Mouse (Mus musculus) forebrain, embryonic 11.5 days (tissue): ENCODE measurements at regions not wholly inside any gene's neighbourhood (a gene's known extent, or its start where the extent isn't known, plus 50 kb on each side); places are given as distances from the start of the nearest gene placed in this dataset.

Experiments used
- ATAC-seq: fragments of 200-750 bp; cut with Nextera tagmentation; replicated peaks from 2 replicates; pipeline ENCODE4 v1.8.0; 2017; ENCODE audit warnings: moderate TSS enrichment; ENCODE audit not compliant: low FRiP score
- DNase-seq: peaks from one replicate; pipeline ENCODE4 v3.0.0-alpha.2; 2017; ENCODE audit warnings: low spot score
- H3K27ac ChIP-seq: fragments of 300-500 bp; sonication (generic); 2 replicates; pipeline ENCODE4 v1.5.1; 2014; ENCODE audit warnings: low read depth, low read length
- H3K27me3 ChIP-seq: fragments of 300-500 bp; sonication (generic); 2 replicates; pipeline ENCODE4 v1.6.1; 2014; ENCODE audit warnings: mild to moderate bottlenecking, low read length, mixed read lengths; ENCODE audit not compliant: control insufficient read depth, insufficient read depth
- H3K36me3 ChIP-seq: fragments of 300-500 bp; sonication (generic); 2 replicates; pipeline ENCODE4 v1.6.1; 2014; ENCODE audit warnings: mild to moderate bottlenecking, low read length, moderate library complexity, mixed read lengths; ENCODE audit not compliant: control insufficient read depth, insufficient read depth
- H3K4me1 ChIP-seq: fragments of 300-500 bp; sonication (generic); replicated peaks from 2 replicates; pipeline ENCODE4 v1.6.1; 2014; ENCODE audit warnings: low read length, mixed read lengths; ENCODE audit not compliant: control insufficient read depth, insufficient read depth
- H3K4me2 ChIP-seq: fragments of 300-500 bp; sonication (generic); 2 replicates; pipeline ENCODE4 v1.6.1; 2014; ENCODE audit warnings: low read depth, mild to moderate bottlenecking, low read length, moderate library complexity, mixed read lengths; ENCODE audit not compliant: severe bottlenecking
- H3K4me3 ChIP-seq: fragments of 300-500 bp; sonication (generic); 2 replicates; pipeline ENCODE4 v1.5.1; 2014; ENCODE audit warnings: low read depth, low read length
- H3K9ac ChIP-seq: fragments of 300-500 bp; sonication (generic); 2 replicates; pipeline ENCODE4 v1.6.1; 2014; ENCODE audit warnings: low read length
- H3K9me3 ChIP-seq: fragments of 300-500 bp; sonication (generic); 2 replicates; pipeline ENCODE4 v1.6.1; 2016; ENCODE audit warnings: low read length, mixed read lengths; ENCODE audit not compliant: control insufficient read depth
- WGBS: fragments of 180-500 bp; shearing (Covaris S2); extraction: QIAGEN DNeasy Blood & Tissue Kit; methylation state at CpG from one replicate; pipeline ENCODE4 v1.1.7; 2014; 5-methylcytosine and 5-hydroxymethylcytosine counted together

DNA sequence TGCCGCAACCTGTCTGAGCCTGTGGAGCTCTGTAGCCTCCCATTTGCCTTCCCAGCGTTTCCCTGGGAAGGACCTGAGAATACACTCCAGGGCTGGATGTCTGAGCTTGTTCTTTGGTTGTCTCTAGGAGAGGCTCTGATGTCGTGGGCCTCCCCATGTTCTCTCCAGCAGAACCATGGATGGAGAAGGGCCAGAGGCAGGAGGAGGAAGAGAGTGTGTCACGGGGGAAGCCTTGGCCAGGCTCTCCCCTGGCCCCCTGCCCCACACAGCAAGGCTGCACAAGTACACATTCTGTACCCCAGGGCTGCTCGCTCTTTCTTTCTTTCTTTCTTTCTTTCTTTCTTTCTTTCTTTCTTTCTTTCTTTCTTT is 74.9 kb upstream of the Irf2bp2 start:
- Histone ChIP-seq H3K27ac (no peak overlapping the region), H3K9ac (peak overlapping the region; percentile 12; the same call in 1 of the 2 replicates), H3K36me3 (no peaks in the 10 kb centered on the region), H3K4me1 (peaks cover 30% of the 10 kb centered on the region), H3K4me2 (no peak overlapping the region), H3K9me3 (no peaks in the 10 kb centered on the region), H3K27me3 (no peaks in the 10 kb centered on the region), H3K4me3 (no peak overlapping the region)
- ATAC-seq (no peak), DNase-seq (no peak)
- 83% methylated on average over 5 of the region's 5 CpGs for WGBS

DNA sequence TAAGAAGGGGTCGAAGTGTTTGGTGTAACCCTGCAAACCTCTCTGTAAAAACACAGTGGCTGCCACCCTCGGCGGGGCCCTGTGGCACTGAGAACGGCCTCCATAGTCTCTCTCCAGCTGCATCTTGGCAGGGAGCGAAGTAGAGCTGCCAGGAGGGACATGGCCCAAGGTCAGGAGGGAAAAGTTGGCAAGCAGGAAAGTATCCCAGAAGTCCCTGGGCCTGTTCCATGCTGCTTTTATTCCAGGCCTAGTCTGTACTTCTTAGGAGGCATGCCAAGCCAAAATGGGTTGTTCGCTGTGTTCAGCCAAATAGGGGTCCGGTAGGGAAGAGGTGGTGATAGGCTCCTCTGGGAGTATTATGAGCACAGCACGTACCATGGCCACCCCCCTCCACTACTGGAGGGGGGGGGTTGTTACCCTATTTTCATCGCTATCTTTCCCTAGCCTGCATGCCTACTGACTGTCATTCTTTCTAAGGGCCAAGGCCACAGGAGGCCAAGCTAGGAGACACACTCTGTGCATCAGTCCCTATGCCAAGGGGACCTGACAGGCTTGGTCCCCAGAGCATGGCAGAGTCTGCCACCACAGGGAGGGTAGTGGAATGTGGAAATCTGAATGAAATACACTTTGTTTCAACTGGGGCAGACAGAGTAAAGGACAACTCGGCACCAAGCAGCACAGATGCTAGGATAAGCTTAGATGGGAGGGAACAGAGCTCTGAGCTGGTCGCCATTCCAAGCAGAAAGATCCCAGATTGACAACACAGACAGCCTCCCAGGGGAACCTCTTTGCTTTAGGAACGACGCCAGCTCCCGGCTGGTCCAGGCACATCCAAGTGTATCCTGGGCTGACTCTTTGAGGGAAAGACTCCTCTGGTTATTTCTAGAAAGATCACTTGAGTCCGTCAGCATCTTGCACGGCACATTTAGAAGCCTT is 74.2 kb upstream of the Irf2bp2 start:
- Histone ChIP-seq H3K27ac (peak overlapping the region; percentile 93), H3K4me1 (peaks cover 35% of the 10 kb centered on the region), H3K36me3 (no peaks in the 10 kb centered on the region), H3K27me3 (no peaks in the 10 kb centered on the region), H3K4me3 (no peak overlapping the region), H3K9me3 (no peaks in the 10 kb centered on the region), H3K4me2 (no peak overlapping the region), H3K9ac (peak overlapping the region; percentile 52)
- WGBS, result 78% methylated on average over 16 of the region's 16 CpGs
- no peak for DNase-seq
- no peak for ATAC-seq

DNA sequence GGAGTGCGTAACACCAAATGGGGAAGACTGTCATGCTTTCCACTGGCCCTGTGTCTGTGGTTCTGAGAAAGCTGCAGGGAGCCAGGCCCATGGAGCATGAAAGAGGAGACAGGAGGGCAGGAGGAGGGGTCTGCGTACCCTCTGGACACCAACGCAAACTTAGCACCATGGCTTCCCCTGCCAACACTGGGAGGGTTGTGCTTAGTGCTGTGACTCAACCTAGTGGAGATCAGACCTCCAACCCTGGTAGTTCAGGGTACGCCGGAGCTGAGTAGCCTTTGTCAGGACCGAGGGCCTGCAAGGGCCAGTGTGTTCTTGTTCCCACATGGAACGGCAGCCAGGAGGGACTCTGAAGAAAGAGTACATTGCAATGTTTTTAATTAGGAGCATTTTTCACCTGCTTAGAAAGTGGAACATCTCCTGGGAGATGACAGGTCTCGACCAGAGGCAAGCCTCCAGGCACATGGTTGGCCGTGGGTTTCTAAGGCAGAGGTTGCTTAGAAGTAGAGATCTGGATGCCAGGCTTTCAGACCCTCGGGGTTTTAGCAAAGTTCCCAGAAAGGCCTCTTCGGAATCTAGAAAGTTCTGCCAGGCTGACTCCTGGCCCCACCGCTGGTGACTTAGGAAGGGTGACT is 73.4 kb upstream of the Irf2bp2 start:
- no peak overlapping the region for H3K4me3 ChIP-seq
- H3K9me3 ChIP-seq, result no peaks in the 10 kb centered on the region
- peaks cover 37% of the 10 kb centered on the region for H3K4me1 ChIP-seq
- WGBS, result 60% methylated on average over 12 of the region's 12 CpGs
- H3K4me2 ChIP-seq, result peak overlapping the region; percentile 26; the same call in 1 of the 2 replicates
- H3K9ac ChIP-seq, result peak overlapping the region; percentile 52
- no peaks in the 10 kb centered on the region for H3K27me3 ChIP-seq
- peak overlapping the region; percentile 93 for H3K27ac ChIP-seq
- DNase-seq (no peak), ATAC-seq (no peak; the same call in 1 of the 2 replicates)
- no peaks in the 10 kb centered on the region for H3K36me3 ChIP-seq

DNA sequence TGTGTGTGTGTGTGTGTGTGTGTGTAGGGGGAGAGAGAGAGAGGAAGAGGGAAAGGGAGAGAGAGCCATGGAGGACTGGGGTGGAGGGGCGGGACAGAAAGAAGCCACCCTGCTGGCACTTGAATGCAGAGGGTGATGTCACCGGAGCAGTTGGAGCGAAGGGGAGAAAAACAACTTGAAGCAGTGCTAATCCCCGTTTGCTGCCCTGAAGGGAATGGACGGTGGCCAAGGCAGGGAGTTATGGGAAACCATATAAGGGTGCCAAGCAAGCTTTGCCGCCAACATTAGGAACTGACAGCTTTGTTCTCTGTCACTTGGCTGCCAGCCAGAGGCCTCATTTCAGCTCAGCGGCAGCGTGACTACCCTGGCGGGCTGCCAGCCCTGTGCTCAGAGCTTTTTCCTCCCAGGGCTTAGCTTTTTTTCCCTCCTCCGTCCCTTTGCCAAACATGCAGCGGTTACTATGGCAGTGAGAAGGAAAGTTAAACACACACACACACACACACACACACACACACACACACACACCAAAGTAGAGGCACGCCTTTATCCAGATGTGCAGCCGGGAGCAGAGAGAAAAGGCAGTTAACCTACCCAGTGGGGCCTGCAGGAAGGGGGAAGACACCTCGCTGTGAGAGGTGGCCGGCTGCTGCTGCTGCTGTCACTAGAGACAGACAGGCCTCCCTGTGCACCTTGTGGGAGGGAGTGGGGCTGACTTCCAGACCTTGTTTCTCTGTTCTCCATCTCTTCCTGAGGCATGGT is 72.7 kb upstream of the Irf2bp2 start:
- DNase-seq (peak; percentile 97), ATAC-seq (peak; percentile 93)
- Histone ChIP-seq H3K27me3 (no peaks in the 10 kb centered on the region), H3K4me3 (no peak overlapping the region), H3K36me3 (no peaks in the 10 kb centered on the region), H3K9me3 (no peaks in the 10 kb centered on the region), H3K9ac (peak overlapping the region; percentile 53), H3K27ac (peak overlapping the region; percentile 93), H3K4me2 (peak overlapping the region; percentile 26), H3K4me1 (peaks cover 41% of the 10 kb centered on the region)
- WGBS, result under 1% methylated on average over 15 of the region's 15 CpGs

DNA sequence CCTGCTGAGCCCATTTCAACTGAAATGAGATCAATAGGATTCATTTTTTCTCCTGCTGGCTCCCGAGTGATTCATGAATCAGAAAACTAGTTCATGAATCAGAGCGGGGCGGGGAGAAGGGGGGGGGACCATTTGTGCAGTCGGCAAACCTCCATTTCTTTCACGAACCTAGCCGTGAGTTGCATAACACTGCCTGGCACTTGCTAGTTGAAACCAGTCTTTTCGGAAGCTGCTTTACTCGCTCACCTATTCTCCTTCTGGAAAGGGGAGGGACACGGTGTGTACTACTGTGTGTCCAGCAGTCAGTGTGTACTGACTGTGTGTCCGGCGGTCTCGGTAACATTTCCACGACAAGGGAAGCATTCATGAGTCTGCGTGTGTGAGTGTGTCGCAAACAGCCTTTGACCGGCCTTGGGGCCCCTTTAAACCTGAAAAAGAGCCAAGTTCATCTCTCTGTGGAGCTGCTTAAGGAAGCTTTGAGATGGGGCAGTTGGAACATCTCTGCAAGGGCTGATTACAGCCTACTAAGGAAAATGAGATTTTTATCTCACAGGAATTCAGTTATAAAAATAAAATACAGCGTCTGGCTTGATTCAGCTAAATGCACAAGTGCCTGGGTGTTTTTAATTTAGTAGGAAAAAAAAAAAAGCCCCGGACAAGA is 71.9 kb upstream of the Irf2bp2 start:
- 24% methylated on average over 18 of the region's 18 CpGs for WGBS
- H3K9me3 ChIP-seq, result no peaks in the 10 kb centered on the region
- peak overlapping the region; percentile 36; the same call in 1 of the 2 replicates for H3K4me2 ChIP-seq
- H3K27me3 ChIP-seq, result no peaks in the 10 kb centered on the region
- H3K27ac ChIP-seq, result peak overlapping the region; percentile 93
- ATAC-seq, result 0 out of 2 replicates have a peak, but pooled peaks have one; percentile 6
- no peak overlapping the region for H3K4me3 ChIP-seq
- peaks cover 47% of the 10 kb centered on the region for H3K4me1 ChIP-seq
- DNase-seq, result peak; percentile 62
- H3K9ac ChIP-seq, result peak overlapping the region; percentile 53
- H3K36me3 ChIP-seq, result no peaks in the 10 kb centered on the region

DNA sequence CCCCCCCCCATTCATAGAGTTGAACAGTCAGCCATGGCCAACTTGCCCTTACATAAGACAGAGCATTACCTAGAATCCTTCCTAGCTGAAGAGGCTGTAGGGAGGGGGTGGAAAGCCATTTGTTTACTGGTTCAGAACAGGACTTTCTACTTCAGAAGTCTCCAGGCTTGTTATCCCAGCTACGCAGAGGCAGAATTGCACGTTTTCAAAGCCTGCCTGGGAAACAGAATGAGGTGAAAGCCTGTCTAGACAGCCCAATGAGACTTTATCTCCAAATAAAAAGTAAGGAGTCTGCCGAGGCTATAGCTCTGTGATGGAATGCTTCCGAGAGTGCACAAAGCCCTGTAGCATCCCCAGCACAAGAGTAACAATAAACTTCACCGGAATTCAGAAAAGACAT is 71.1 kb upstream of the Irf2bp2 start:
- H3K4me1 ChIP-seq, result peaks cover 54% of the 10 kb centered on the region
- ATAC-seq, result no peak
- no peaks in the 10 kb centered on the region for H3K36me3 ChIP-seq
- H3K9me3 ChIP-seq, result no peaks in the 10 kb centered on the region
- no peak for DNase-seq
- H3K4me2 ChIP-seq, result no peak overlapping the region
- no peak overlapping the region for H3K9ac ChIP-seq
- 76% methylated on average over 5 of the region's 5 CpGs for WGBS
- peak overlapping the region; percentile 93 for H3K27ac ChIP-seq
- H3K27me3 ChIP-seq, result no peaks in the 10 kb centered on the region
- no peak overlapping the region for H3K4me3 ChIP-seq

DNA sequence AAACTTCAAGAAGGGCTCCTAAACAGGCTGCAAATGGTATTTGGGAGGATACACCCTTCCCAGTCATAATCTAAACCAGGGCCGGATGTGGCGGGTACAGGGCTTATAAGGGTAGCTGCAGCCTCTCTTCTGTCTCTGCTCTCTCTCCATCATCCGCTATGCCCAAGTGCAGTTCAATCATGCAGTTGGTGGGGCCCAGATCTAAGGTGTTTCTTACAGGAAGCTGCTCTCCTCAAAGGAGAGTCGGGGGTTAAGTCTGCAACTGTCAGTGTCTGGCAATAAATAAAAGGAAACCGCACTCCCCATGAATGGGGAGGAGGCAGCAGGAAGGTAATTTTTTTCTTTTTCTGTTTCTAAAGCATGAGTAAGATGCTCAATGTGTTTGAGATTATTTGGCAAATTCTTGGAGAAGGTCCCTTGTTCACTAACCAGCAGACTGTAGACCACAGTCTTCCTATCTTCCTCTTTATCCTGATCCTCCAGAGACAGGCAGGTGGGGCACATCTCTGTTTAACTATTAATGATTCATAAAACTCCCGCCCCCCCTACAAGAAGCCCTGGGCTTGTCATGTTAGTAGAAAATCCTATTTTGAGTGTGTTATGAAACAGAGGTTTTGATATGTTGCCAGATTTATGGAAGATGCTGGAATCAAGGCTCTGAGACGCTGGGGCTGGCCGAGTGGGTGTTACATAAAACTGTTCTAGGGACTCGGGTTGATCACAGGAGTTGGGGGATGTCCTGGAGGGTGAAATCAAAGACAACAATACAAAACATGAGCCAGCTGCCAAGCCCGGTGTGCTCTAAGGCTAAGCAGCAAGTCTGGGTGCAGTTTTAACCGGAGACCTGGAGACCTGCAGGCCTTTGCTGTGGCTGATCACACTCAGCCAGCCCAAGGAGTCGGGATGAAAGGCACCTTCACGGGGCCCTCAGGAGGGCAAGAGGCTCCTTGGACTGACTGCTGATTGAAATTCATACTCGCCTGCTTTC is 69.3 kb upstream of the Irf2bp2 start:
- ATAC-seq (no peak), DNase-seq (no peak)
- H3K9ac ChIP-seq, result no peak overlapping the region
- no peaks in the 10 kb centered on the region for H3K36me3 ChIP-seq
- no peaks in the 10 kb centered on the region for H3K9me3 ChIP-seq
- H3K4me1 ChIP-seq, result peaks cover 55% of the 10 kb centered on the region
- H3K4me3 ChIP-seq, result no peak overlapping the region
- no peaks in the 10 kb centered on the region for H3K27me3 ChIP-seq
- no peak overlapping the region for H3K4me2 ChIP-seq
- 52% methylated on average over 14 of the region's 14 CpGs for WGBS
- H3K27ac ChIP-seq, result no peak overlapping the region
